Mouse (Mus musculus) ovary, postnatal 36 days (tissue): ENCODE measurements around the gene Gmeb1.
"Not testable (repeated sequence)": the region's sequence is repeated elsewhere in the genome, so short reads cannot be mapped to it uniquely, and the experiment has no call there.

Experiments
- DNase-seq: peaks from one replicate; pipeline ENCODE4 v3.0.0; 2022; ENCODE audit warnings: low spot score, mixed read lengths

The Gmeb1 gene

GRCm38 (mm10) chr4:132222001-132222400 is 39.4 kb downstream of the Gmeb1 start:
- not testable (repeated sequence) for DNase-seq

GRCm38 (mm10) chr4:132218439-132218838 is 43.0 kb downstream of the Gmeb1 start:
- DNase-seq = not testable (repeated sequence)

- no peak for DNase-seq
These were observed 43.6 kb downstream of the Gmeb1 start for GRCm38 (mm10) chr4:132217781-132218180.

- DNase-seq = no peak
These were observed 44.8 kb downstream of the Gmeb1 start for GRCm38 (mm10) chr4:132216602-132217001.

GRCm38 (mm10) chr4:132214847-132215246 is 46.6 kb downstream of the Gmeb1 start:
- no peak for DNase-seq

- DNase-seq = peak; percentile 99
These were observed 49.3 kb downstream of the Gmeb1 start, which contains the start of gene Ythdf2 for GRCm38 (mm10) chr4:132211953-132212734. Ythdf2 (minus strand) TSS chr4:132212303.

GRCm38 (mm10) chr4:132211091-132211942 is 50.1 kb downstream of the Gmeb1 start:
- DNase-seq = no peak

GRCm38 (mm10) chr4:132210325-132210724 is 51.1 kb downstream of the Gmeb1 start:
- DNase-seq = no peak

GRCm38 (mm10) chr4:132209299-132209698 is 52.1 kb downstream of the Gmeb1 start:
- DNase-seq = no peak

GRCm38 (mm10) chr4:132207280-132207679 is 54.1 kb downstream of the Gmeb1 start:
- no peak for DNase-seq

- no peak for DNase-seq
These were observed 62.6 kb downstream of the Gmeb1 start for GRCm38 (mm10) chr4:132198771-132199170.

GRCm38 (mm10) chr4:132198285-132198712 is 63.1 kb downstream of the Gmeb1 start:
- DNase-seq = no peak

GRCm38 (mm10) chr4:132194975-132195374 is 66.4 kb downstream of the Gmeb1 start:
- no peak for DNase-seq

- no peak for DNase-seq
These were observed 67.0 kb downstream of the Gmeb1 start for GRCm38 (mm10) chr4:132194373-132194772.

- DNase-seq = no peak
These were observed 73.5 kb downstream of the Gmeb1 start for GRCm38 (mm10) chr4:132187826-132188401.

- DNase-seq = no peak
These were observed 78.2 kb downstream of the Gmeb1 start for GRCm38 (mm10) chr4:132183162-132183561.

- no peak for DNase-seq
These were observed 79.4 kb downstream of the Gmeb1 start for GRCm38 (mm10) chr4:132181721-132182658.

GRCm38 (mm10) chr4:132180710-132181109 is 80.7 kb downstream of the Gmeb1 start:
- DNase-seq = peak; percentile 21

GRCm38 (mm10) chr4:132178630-132179059 is 82.8 kb downstream of the Gmeb1 start:
- DNase-seq = no peak

GRCm38 (mm10) chr4:132176474-132176873 is 84.9 kb downstream of the Gmeb1 start:
- DNase-seq = no peak
